Mouse (Mus musculus) liver, adult 2 months (tissue): Measurements from ENCODE around the gene Fgf14. TPM values are rescaled to one million over a fixed set of nuclear protein-coding genes. Genes with fewer than 3 reads are reported as not detected.

Experiments used
- DNase-seq: peaks from one replicate; pipeline ENCODE4 v3.0.0-alpha.2; 2011; ENCODE audit warnings: low read depth, low spot score; ENCODE audit errors: extremely low read depth
- H3K27ac ChIP-seq: fragments of 200-500 bp; replicated peaks from 2 replicates; pipeline ENCODE4 v1.5.1; 2012; ENCODE audit warnings: low read depth, mild to moderate bottlenecking, control low read depth, inconsistent platforms, low read length; ENCODE audit not compliant: insufficient read depth
- H3K27me3 ChIP-seq: fragments of 200-500 bp; 2 replicates; pipeline ENCODE4 v1.6.1; 2012; ENCODE audit warnings: mild to moderate bottlenecking, moderate library complexity, low read length, inconsistent platforms; ENCODE audit not compliant: control insufficient read depth, insufficient read depth
- H3K36me3 ChIP-seq: fragments of 200-500 bp; 2 replicates; pipeline ENCODE4 v1.6.1; 2012; ENCODE audit warnings: low read length, inconsistent platforms; ENCODE audit not compliant: control insufficient read depth, insufficient read depth
- H3K4me1 ChIP-seq: fragments of 200-500 bp; 2 replicates; pipeline ENCODE4 v1.6.1; 2011; ENCODE audit warnings: low read length; ENCODE audit not compliant: control insufficient read depth, insufficient read depth
- H3K4me3 ChIP-seq: fragments of 200-500 bp; 2 replicates; pipeline ENCODE4 v1.5.1; 2011; ENCODE audit warnings: low read depth, mild to moderate bottlenecking, control low read depth, low read length, moderate library complexity; ENCODE audit not compliant: insufficient read depth
- H3K79me2 ChIP-seq: fragments of 200-500 bp; 2 replicates; pipeline ENCODE4 v1.6.1; 2012; ENCODE audit warnings: inconsistent platforms, mild to moderate bottlenecking, low read length, moderate library complexity; ENCODE audit not compliant: control insufficient read depth, insufficient read depth
- H3K9ac ChIP-seq: fragments of 200-500 bp; 2 replicates; pipeline ENCODE4 v1.6.1; 2012; ENCODE audit warnings: low read depth, mild to moderate bottlenecking, control low read depth, inconsistent platforms, low read length
- CTCF ChIP-seq: fragments of 200-500 bp; IDR thresholded peaks from 2 replicates; pipeline ENCODE4 v1.5.1; 2011; ENCODE audit warnings: low read depth, low read length, control low read depth
- POLR2A ChIP-seq: fragments of 200-500 bp; IDR thresholded peaks from 2 replicates; pipeline ENCODE4 v1.6.1; 2011; ENCODE audit warnings: low read length, control low read depth; ENCODE audit not compliant: insufficient read depth; ENCODE audit errors: extremely low read depth
- WGBS: fragments of 180-500 bp; shearing (Covaris S2); methylation state at CpG from one replicate; pipeline ENCODE4 v1.1.7; 2018; 5-methylcytosine and 5-hydroxymethylcytosine counted together
- polyA plus RNA-seq: library from polyadenylated mRNA; depleted of rRNA; stranded (reverse); fragments of >200 nt; gene quantifications from 2 replicates; pipeline ENCODE4 v1.2.3, GENCODE M21; 2012
- total RNA-seq: library from RNA; depleted of rRNA; stranded (reverse); fragments of >200 nt; gene quantifications from 2 replicates; pipeline ENCODE4 v1.2.3, GENCODE M21; 2014

Gene Fgf14
- total and polyA plus RNA-seq, 2 experiments = not detected

DNA sequence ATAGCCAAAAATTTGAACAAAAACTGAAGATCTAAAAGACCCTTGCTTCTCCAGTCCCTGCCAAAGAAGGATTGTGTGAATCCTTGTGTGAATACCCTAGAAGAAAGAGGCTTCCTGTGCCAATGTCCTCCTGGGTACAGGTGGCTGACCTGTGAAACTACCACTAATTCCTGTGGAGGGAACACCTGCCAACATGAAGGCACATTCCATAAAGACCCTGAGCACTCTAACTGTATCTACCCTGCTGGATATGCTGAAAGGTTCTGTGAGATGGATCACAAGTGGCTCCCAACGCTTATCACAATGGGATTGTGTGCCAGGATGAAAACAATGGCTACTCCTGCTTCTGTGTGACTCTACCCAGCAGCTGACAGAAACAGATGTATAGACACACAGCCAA is 144.9 kb downstream of the Fgf14 start:
- no peaks in the 10 kb centered on the region for H3K27me3 ChIP-seq
- H3K9ac ChIP-seq = no peak overlapping the region
- TF ChIP-seq POLR2A = no peak
- TF ChIP-seq CTCF = no peak
- H3K4me3 ChIP-seq = no peak overlapping the region
- no peak for DNase-seq
- H3K79me2 ChIP-seq = no peaks in the 10 kb centered on the region
- 87% methylated on average over 1 of the region's 1 CpGs for WGBS
- H3K4me1 ChIP-seq = no peaks in the 10 kb centered on the region
- H3K27ac ChIP-seq = no peak overlapping the region
- H3K36me3 ChIP-seq = no peaks in the 10 kb centered on the region

DNA sequence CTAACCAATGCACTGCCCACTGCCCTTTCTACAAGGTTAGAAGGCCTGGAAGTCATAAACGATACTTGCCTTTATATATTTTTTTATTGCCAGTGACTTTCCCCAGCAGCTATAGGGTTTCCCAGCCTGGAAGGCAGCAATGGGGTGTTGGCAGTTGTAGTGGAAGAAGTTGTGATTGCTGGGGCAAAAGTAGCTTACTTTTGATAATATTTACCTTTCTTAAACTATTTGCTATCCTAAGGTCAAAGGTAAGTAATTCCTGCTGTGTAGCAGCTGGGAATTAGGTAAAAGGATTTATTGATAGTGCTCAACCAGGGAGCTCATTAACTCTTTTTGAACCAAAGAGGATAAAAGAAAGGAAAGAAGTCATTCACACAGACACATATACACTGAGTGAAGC is 164.9 kb downstream of the Fgf14 start:
- Histone ChIP-seq H3K4me3 (no peak overlapping the region), H3K4me1 (peaks cover 5% of the 10 kb centered on the region; the same call in 1 of the 2 replicates), H3K36me3 (no peaks in the 10 kb centered on the region), H3K79me2 (no peaks in the 10 kb centered on the region), H3K27ac (no peak overlapping the region), H3K27me3 (no peaks in the 10 kb centered on the region), H3K9ac (no peak overlapping the region)
- DNase-seq = peak; percentile 86
- 15% methylated on average over 1 of the region's 1 CpGs for WGBS
- no peak for TF ChIP-seq POLR2A
- no peak for TF ChIP-seq CTCF

DNA sequence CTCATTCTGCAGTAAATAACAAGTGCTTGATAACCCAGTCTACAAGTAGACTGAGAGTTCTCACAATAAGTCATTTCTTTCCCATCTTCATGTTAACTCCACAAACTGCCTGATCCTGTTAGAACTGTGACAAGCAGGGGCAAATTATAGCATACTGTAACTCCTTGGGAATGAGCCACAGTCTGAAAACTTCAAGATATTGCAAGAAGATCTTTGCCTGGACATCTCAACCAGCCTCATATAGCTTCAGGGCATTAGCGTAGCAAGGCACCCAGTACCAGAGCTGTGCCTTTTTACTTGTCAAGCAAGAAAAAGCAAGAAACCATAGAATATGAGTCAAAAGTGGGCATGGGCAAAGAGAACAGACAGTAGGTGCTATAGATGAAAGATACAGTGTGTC is 188.0 kb downstream of the Fgf14 start:
- H3K9ac ChIP-seq = no peak overlapping the region
- no peaks in the 10 kb centered on the region; the same call in 1 of the 2 replicates for H3K4me1 ChIP-seq
- H3K79me2 ChIP-seq = no peaks in the 10 kb centered on the region
- DNase-seq = no peak
- WGBS = 96% methylated on average over 1 of the region's 1 CpGs
- H3K4me3 ChIP-seq = no peak overlapping the region
- H3K27ac ChIP-seq = no peak overlapping the region
- no peaks in the 10 kb centered on the region for H3K36me3 ChIP-seq
- no peak for TF ChIP-seq CTCF
- TF ChIP-seq POLR2A = no peak
- H3K27me3 ChIP-seq = no peaks in the 10 kb centered on the region

DNA sequence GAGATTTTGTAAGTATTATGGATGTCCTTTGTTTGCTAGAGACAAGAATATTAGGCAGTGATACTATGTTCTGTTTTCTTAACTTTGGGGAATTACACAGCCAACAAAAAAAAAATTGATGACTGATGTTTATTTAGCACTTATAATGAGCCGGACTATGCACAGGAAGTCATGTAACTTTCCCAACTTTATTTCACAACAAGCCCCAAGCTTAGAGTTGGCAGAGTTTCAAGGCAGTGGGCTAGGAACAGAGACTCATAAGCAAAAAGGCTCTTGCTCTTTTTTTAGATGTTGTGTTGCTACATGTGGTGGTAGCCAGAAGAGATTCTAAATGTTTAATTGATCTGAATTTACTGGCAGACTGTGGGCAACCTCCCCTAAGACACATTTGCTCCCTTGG is 191.7 kb downstream of the Fgf14 start:
- TF ChIP-seq CTCF (no peak), POLR2A (no peak)
- H3K36me3 ChIP-seq = no peaks in the 10 kb centered on the region
- no peak overlapping the region for H3K9ac ChIP-seq
- H3K27ac ChIP-seq = no peak overlapping the region
- H3K4me3 ChIP-seq = no peak overlapping the region
- H3K79me2 ChIP-seq = no peaks in the 10 kb centered on the region
- WGBS = 12% methylated on average over 1 of the region's 1 CpGs
- DNase-seq = peak; percentile 78
- no peaks in the 10 kb centered on the region; the same call in 1 of the 2 replicates for H3K4me1 ChIP-seq
- no peaks in the 10 kb centered on the region for H3K27me3 ChIP-seq

DNA sequence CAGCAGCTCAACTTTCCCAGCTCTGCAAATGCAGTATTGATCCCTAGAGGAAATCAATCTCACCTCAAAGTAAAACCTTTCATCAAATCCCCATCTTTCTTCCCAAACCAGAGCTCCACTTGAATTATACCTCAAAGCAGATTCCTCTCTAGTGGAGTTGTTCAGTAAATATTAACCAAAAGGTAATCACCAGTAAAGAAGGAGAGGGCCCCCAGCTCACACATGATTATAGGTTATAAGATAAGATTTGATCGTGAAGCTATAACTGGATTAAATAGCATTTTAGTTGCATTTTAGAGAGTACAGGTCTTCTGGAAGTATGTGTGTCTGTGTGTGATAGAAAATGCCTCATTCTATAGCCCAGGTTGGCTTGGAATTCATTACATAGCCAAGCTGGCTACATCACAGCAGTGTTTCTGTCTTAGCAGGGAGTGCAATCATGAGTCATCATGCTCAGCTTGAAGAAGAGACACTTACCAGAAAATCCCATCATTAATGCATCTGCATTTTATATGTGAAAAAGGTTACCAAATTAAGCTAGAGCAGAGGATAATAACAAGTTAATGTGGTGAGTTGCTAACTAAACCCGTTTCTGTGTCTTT is 202.8 kb downstream of the Fgf14 start:
- Histone ChIP-seq H3K27me3 (no peaks in the 10 kb centered on the region), H3K9ac (no peak overlapping the region), H3K27ac (no peak overlapping the region), H3K4me3 (no peak overlapping the region), H3K4me1 (no peaks in the 10 kb centered on the region), H3K79me2 (no peaks in the 10 kb centered on the region), H3K36me3 (no peaks in the 10 kb centered on the region)
- TF ChIP-seq CTCF = no peak
- TF ChIP-seq POLR2A = no peak
- WGBS = 58% methylated on average over 2 of the region's 2 CpGs
- no peak for DNase-seq

DNA sequence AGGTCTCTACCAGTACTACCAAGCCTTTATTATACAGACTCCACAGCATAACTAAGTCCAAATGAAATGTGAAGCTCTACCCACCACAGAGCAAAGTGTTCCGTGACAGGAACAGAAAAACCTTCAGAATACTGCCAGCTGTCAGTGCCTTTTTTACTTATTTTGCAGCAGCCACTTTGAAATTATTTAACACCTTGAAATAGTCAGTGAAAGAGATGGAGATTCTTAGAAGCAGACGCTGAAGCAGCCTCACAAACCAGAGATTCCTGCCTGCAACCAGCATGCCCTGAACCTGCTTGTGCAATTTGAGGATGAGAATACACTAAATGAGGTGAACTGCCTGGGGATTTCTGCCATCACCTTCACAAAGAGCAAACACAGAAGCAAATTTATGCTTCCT is 206.0 kb downstream of the Fgf14 start:
- H3K4me1 ChIP-seq = no peaks in the 10 kb centered on the region
- H3K9ac ChIP-seq = no peak overlapping the region
- 80% methylated on average over 2 of the region's 2 CpGs for WGBS
- H3K79me2 ChIP-seq = no peaks in the 10 kb centered on the region
- H3K36me3 ChIP-seq = no peaks in the 10 kb centered on the region
- H3K4me3 ChIP-seq = no peak overlapping the region
- no peaks in the 10 kb centered on the region for H3K27me3 ChIP-seq
- no peak overlapping the region for H3K27ac ChIP-seq
- no peak for DNase-seq
- no peak for TF ChIP-seq POLR2A
- TF ChIP-seq CTCF = no peak
